Mouse (Mus musculus): ENCODE results near the gene Brat1.

DNA sequence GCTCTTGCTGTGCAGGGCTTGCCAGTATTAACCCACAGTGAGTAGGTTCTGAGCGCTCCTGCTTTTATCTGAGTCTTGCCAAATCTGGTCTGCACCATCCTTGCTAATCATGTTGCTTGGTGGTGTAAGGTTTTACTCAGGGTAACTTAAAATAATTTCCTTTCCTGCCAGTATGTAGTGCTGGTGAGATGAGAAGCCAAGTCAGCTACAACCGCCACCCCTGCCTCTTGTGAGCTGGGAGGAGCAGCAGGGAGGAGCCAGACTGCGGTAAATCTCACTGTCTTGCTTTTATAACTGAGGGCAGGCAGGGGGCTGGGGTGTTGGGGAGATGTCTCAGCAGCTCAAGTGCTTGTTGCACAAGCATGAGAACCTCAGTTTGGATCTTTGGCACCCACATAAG is 16.4 kb upstream of the Brat1 start:
- TF ChIP-seq CTCF (IDR thresholded peaks at IDR 0.05; ENCODE audit: low read depth) (no peak), EP300 (IDR thresholded peaks at IDR 0.05; ENCODE audit: low read depth) (no peak)
